Mouse (Mus musculus) forebrain, embryonic 12.5 days (tissue): ENCODE results near the gene Renbp. TPM values are rescaled to one million over a fixed set of nuclear protein-coding genes. Genes with fewer than 3 reads are reported as not detected.

Experiments used
- ATAC-seq: fragments of 200-750 bp; cut with Nextera tagmentation; 2 replicates; pipeline ENCODE4 v1.8.0; 2017; ENCODE audit warnings: moderate TSS enrichment; ENCODE audit not compliant: low FRiP score
- H3K27ac ChIP-seq: fragments of 300-500 bp; sonication (generic); 2 replicates; pipeline ENCODE4 v1.5.1; 2016; ENCODE audit warnings: mild to moderate bottlenecking
- H3K27me3 ChIP-seq: fragments of 300-500 bp; sonication (generic); 2 replicates; pipeline ENCODE4 v1.6.1; 2016; ENCODE audit warnings: mild to moderate bottlenecking
- H3K36me3 ChIP-seq: fragments of 300-500 bp; sonication (generic); replicated peaks from 2 replicates; pipeline ENCODE4 v1.6.1; 2016; ENCODE audit warnings: mild to moderate bottlenecking
- H3K4me1 ChIP-seq: fragments of 300-500 bp; sonication (generic); 2 replicates; pipeline ENCODE4 v1.6.1; 2016
- H3K4me2 ChIP-seq: fragments of 300-500 bp; sonication (generic); 2 replicates; pipeline ENCODE4 v1.6.1; 2016; ENCODE audit warnings: mild to moderate bottlenecking, moderate library complexity
- H3K4me3 ChIP-seq: fragments of 300-500 bp; sonication (generic); replicated peaks from 2 replicates; pipeline ENCODE4 v1.5.1; 2016; ENCODE audit warnings: mild to moderate bottlenecking
- H3K9ac ChIP-seq: fragments of 300-500 bp; sonication (generic); 2 replicates; pipeline ENCODE4 v1.6.1; 2016; ENCODE audit warnings: mild to moderate bottlenecking
- H3K9me3 ChIP-seq: fragments of 300-500 bp; sonication (generic); 2 replicates; pipeline ENCODE4 v1.6.1; 2016
- WGBS: fragments of 180-500 bp; shearing (Covaris S2); methylation state at CpG from one replicate; pipeline ENCODE4 v1.1.7; 2016; 5-methylcytosine and 5-hydroxymethylcytosine counted together
- polyA plus RNA-seq: library from polyadenylated mRNA; unstranded; fragments of >200 nt; fragmentation: Nextera tagmentation; extraction: Ambion mirVana; gene quantifications from 2 replicates; pipeline ENCODE4 v1.2.1, GENCODE M21; 2016

Gene Renbp
- polyA plus RNA-seq, 1 experiment from 2014 or later = 11.7 TPM

GRCm38 (mm10) chrX:73880194-73881035 is 50.2 kb downstream of the Renbp start:
- peak overlapping the region; percentile 63 for H3K4me2 ChIP-seq
- H3K9me3 ChIP-seq = no peaks in the 10 kb centered on the region
- H3K4me1 ChIP-seq = no peaks in the 10 kb centered on the region
- H3K4me3 ChIP-seq = peak overlapping the region; percentile 45
- 18% methylated on average over 25 of the region's 48 CpGs for WGBS
- H3K27me3 ChIP-seq = peaks cover 18% of the 10 kb centered on the region; the same call in 1 of the 2 replicates
- H3K27ac ChIP-seq = no peak overlapping the region; the same call in 1 of the 2 replicates
- peak; percentile 72 for ATAC-seq
- peak overlapping the region; percentile 50 for H3K9ac ChIP-seq
- no peaks in the 10 kb centered on the region for H3K36me3 ChIP-seq

DNA sequence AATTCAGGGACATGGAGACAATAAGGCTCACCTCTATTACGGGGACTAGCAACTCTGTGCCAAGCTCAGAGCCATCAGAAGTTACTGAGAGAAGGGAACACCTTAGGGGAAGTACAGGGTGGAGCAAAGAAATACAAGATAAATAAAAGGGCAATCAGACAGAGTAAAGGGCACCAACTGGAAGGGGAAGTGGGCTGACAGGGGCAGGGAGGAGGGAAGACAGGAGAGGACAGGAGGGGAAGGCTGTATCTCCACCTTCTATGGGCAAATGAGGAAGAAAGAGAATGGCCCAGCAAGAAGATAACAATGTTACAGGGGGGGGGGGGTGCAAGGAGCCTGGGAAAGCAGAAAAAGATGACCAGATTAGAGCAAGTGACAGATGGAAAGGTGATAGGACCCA is 53.6 kb downstream of the Renbp start:
- no peaks in the 10 kb centered on the region for H3K36me3 ChIP-seq
- H3K27ac ChIP-seq = no peak overlapping the region
- H3K4me1 ChIP-seq = no peaks in the 10 kb centered on the region
- H3K27me3 ChIP-seq = peaks cover 18% of the 10 kb centered on the region; the same call in 1 of the 2 replicates
- peak overlapping the region; percentile 21 for H3K4me2 ChIP-seq
- ATAC-seq = no peak
- WGBS = 67% methylated on average over 1 of the region's 1 CpGs
- no peak overlapping the region for H3K4me3 ChIP-seq
- no peaks in the 10 kb centered on the region for H3K9me3 ChIP-seq
- no peak overlapping the region for H3K9ac ChIP-seq

DNA sequence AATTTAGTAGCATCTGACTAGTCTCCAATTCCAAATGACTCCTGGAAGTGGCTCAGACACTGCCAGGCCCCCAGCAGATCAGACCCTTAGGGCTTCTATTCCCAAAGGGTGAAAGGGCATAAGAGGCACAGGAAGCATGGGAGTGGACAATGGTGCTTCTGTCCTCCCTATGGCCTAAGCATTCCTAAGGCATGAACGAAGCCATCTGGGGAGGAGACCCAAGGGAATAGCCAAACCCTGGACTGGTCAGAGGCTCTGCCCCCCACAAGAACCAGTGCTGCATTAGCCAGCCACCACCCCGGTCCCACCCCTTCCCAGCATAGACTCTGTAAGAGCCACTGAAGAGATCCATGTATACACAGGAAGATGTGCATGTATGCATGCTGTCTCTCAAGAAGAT is 54.8 kb downstream of the Renbp start:
- WGBS = 65% methylated on average over 2 of the region's 2 CpGs
- Histone ChIP-seq H3K27me3 (peaks cover 14% of the 10 kb centered on the region; the same call in 1 of the 2 replicates), H3K9me3 (no peaks in the 10 kb centered on the region), H3K4me1 (no peaks in the 10 kb centered on the region), H3K4me2 (peak overlapping the region; percentile 21; the same call in 1 of the 2 replicates), H3K9ac (no peak overlapping the region), H3K27ac (no peak overlapping the region), H3K36me3 (no peaks in the 10 kb centered on the region), H3K4me3 (no peak overlapping the region)
- no peak for ATAC-seq

Other genes with a start within 250 kb of the Renbp start
- 105 and 117 TPM in 2 replicates for gene Bcap31, start 214.7 kb downstream of the Renbp start, polyA plus RNA-seq
- gene Abcd1, start 214.3 kb downstream of the Renbp start, polyA plus RNA-seq = 9.2 and 10.4 TPM in 2 replicates
- gene Plxnb3, start 173.8 kb downstream of the Renbp start, polyA plus RNA-seq = 0.08 and 0.19 TPM in 2 replicates
- 0.95 and 1.3 TPM in 2 replicates for gene Srpk3, start 156.4 kb downstream of the Renbp start, polyA plus RNA-seq
- gene Idh3g, start 144.0 kb downstream of the Renbp start, polyA plus RNA-seq = 163 and 164 TPM in 2 replicates
- 106 and 117 TPM in 2 replicates for gene Ssr4, start 143.8 kb downstream of the Renbp start, polyA plus RNA-seq
- gene Pdzd4, start 105.9 kb downstream of the Renbp start, polyA plus RNA-seq = 2.3 and 2.6 TPM in 2 replicates
- gene Avpr2, start 38.7 kb downstream of the Renbp start, polyA plus RNA-seq = 0.29 TPM in 1 of 2 replicates, not detected in the other
- 33.1 and 37.4 TPM in 2 replicates for gene L1cam, start 34.7 kb downstream of the Renbp start, polyA plus RNA-seq
- 1.8 and 3.6 TPM in 2 replicates for gene Arhgap4, start 9.0 kb downstream of the Renbp start, polyA plus RNA-seq
- 115 and 117 TPM in 2 replicates for gene Naa10, start 8.9 kb downstream of the Renbp start, polyA plus RNA-seq
- gene Hcfc1, start 35.5 kb upstream of the Renbp start, polyA plus RNA-seq = 85.9 and 101 TPM in 2 replicates
- gene Irak1, start 93.1 kb upstream of the Renbp start, polyA plus RNA-seq = 52.8 and 55.2 TPM in 2 replicates
- gene Opn1mw, start 196.6 kb upstream of the Renbp start, polyA plus RNA-seq = not detected in 2 replicates
- 18.2 and 19.2 TPM in 2 replicates for gene Mecp2, start 204.5 kb upstream of the Renbp start, polyA plus RNA-seq
- gene Tex28, start 237.0 kb upstream of the Renbp start, polyA plus RNA-seq = not detected in 2 replicates
- gene Tktl1, start 246.4 kb upstream of the Renbp start, polyA plus RNA-seq = 0.13 and 0.19 TPM in 2 replicates